10 mouse cellular contexts compared by ENCODE assay signal in the genomic region with DNA sequence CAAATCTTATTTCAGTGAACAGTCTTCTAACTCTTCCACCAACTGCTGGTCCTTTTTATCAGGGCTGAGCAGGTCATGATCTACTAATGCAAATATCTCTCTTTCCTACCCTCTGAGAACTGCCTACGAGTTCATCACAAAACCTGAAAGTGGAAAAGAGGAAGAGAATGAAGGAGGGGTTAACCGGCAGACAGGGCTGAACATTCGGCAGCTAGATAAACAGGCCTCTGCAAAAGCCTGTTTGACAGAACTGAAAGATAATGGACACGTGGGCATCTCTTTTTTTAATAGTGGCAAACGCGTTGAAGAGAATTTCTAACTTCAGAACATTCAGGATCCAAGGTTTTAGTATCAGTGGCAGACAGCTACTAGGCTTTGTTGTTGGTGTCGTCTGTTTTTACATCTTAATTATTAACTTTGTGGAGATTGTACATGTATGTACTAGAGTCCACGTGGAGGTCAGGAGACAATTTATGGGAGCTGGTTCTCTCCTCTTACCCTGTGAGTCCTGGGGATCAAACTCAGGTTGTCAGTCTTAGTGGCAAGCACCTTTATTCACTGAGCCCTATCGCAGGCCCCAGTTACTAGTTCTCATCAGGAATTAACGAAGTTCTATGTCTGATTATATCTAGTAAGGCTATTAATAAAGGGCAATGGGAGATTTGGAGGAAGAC. TPM values are rescaled to one million over a fixed set of nuclear protein-coding genes. Genes with fewer than 3 reads are reported as not detected.
DNase-seq lines count a peak whose midpoint lies in the region; ATAC-seq and TF ChIP-seq lines count a peak whose summit lies in the region.
"Had no signal": no experiment of that assay in that cellular context is flagged by ENCODE, and none has a peak within 500 bp of the region (broad histone marks: within the 10 kb centered on the region; RNA-seq: fewer than 3 reads in every experiment).

No protein-coding gene starts in this region.

- TF ChIP-seq EP300 in stomach, postnatal 0 days (optimal IDR thresholded peaks at IDR 0.05), result no peak

- H3K27ac ChIP-seq in forebrain, embryonic 15.5 days (replicated peaks), result no peak overlapping the region
- no peak overlapping the region for H3K27ac ChIP-seq in forebrain, embryonic 11.5 days (ENCODE audit: low read depth, low read length)
- H3K27ac ChIP-seq in spleen, adult 2 months (ENCODE audit: insufficient read depth, low read length), result peak overlapping the region; percentile 77
- peak overlapping the region; percentile 91 for H3K27ac ChIP-seq in liver, embryonic 16.5 days (ENCODE audit: low read length)
- H3K27ac ChIP-seq in stomach, postnatal 0 days (replicated peaks), result no peak overlapping the region

- no peak overlapping the region for H3K4me3 ChIP-seq in forebrain, embryonic 15.5 days
- no peak overlapping the region for H3K4me3 ChIP-seq in forebrain, embryonic 11.5 days (ENCODE audit: low read depth, low read length)
- H3K4me3 ChIP-seq in spleen, adult 2 months (ENCODE audit: extremely low read depth, insufficient read depth, insufficient read length), result peak overlapping the region; percentile 99; the same call in 1 of the 2 replicates
- H3K4me3 ChIP-seq in liver, embryonic 16.5 days (ENCODE audit: low read depth, low read length), result peak overlapping the region; percentile 99
- H3K4me3 ChIP-seq in stomach, postnatal 0 days (ENCODE audit: low read depth, low read length), result no peak overlapping the region

- H3K9ac ChIP-seq in forebrain, embryonic 15.5 days (replicated peaks), result no peak overlapping the region
- H3K9ac ChIP-seq in forebrain, embryonic 11.5 days (ENCODE audit: low read length), result no peak overlapping the region
- peak overlapping the region; percentile 61 for H3K9ac ChIP-seq in liver, embryonic 16.5 days (ENCODE audit: low read depth, low read length)
- H3K9ac ChIP-seq in stomach, postnatal 0 days (ENCODE audit: low read length), result no peak overlapping the region

- DNase-seq in forebrain, embryonic 11.5 days (ENCODE audit: low spot score), result no peak
- peak; percentile 34 to 67 for DNase-seq in spleen, adult 2 months (ENCODE audit: low read depth in 1 of 2, low spot score in 2 of 2)
- no peak for DNase-seq in spleen, adult 18-20 months
- no peak for DNase-seq in stomach, postnatal 0 days (ENCODE audit: low spot score)
- no peak for DNase-seq in urinary bladder, adult 2 months (ENCODE audit: low spot score)
- DNase-seq in MN1 (ENCODE audit: low spot score), result no peak
- DNase-seq: lung, postnatal 4 days had no signal

- H3K4me2 ChIP-seq in forebrain, embryonic 15.5 days (replicated peaks), result peak overlapping the region; percentile 66; the same call in 1 of the 2 replicates
- H3K4me2 ChIP-seq in forebrain, embryonic 11.5 days (ENCODE audit: low read depth, low read length, severe bottlenecking), result no peak overlapping the region
- peak overlapping the region; percentile 82 for H3K4me2 ChIP-seq in liver, embryonic 16.5 days (ENCODE audit: low read depth, low read length)
- 0 out of 2 replicates have a peak overlapping the region, but pooled peaks have one; percentile 0 for H3K4me2 ChIP-seq in stomach, postnatal 0 days (replicated peaks; ENCODE audit: low read depth)

- H3K9me3 ChIP-seq in forebrain, embryonic 15.5 days, result no peaks in the 10 kb centered on the region
- no peaks in the 10 kb centered on the region for H3K9me3 ChIP-seq in forebrain, embryonic 11.5 days (ENCODE audit: control insufficient read depth, low read length)
- no peaks in the 10 kb centered on the region for H3K9me3 ChIP-seq in liver, embryonic 16.5 days (replicated peaks; ENCODE audit: control insufficient read depth, low read length)
- no peaks in the 10 kb centered on the region for H3K9me3 ChIP-seq in stomach, postnatal 0 days (ENCODE audit: control insufficient read depth, low read length)

- TF ChIP-seq POLR2A in spleen, adult 2 months (IDR thresholded peaks at IDR 0.05; ENCODE audit: low read depth, low read length), result no peak

- no peak for ATAC-seq in forebrain, embryonic 15.5 days (replicated peaks)
- ATAC-seq in forebrain, embryonic 11.5 days (replicated peaks; ENCODE audit: low FRiP score), result no peak
- peak; percentile 32 for ATAC-seq in liver, embryonic 16.5 days (ENCODE audit: low read depth)
- ATAC-seq in stomach, postnatal 0 days (ENCODE audit: low FRiP score, low TSS enrichment), result no peak

- no peaks in the 10 kb centered on the region for H3K36me3 ChIP-seq in forebrain, embryonic 15.5 days
- H3K36me3 ChIP-seq in forebrain, embryonic 11.5 days (ENCODE audit: control insufficient read depth, insufficient read depth, low read length), result no peaks in the 10 kb centered on the region
- H3K36me3 ChIP-seq in spleen, adult 2 months (ENCODE audit: control insufficient read depth, insufficient read depth, low read length), result no peaks in the 10 kb centered on the region
- no peaks in the 10 kb centered on the region for H3K36me3 ChIP-seq in liver, embryonic 16.5 days (ENCODE audit: control insufficient read depth, insufficient read depth)
- H3K36me3 ChIP-seq in stomach, postnatal 0 days (ENCODE audit: control insufficient read depth, insufficient read depth, low read length), result no peaks in the 10 kb centered on the region

- no peaks in the 10 kb centered on the region for H3K27me3 ChIP-seq in forebrain, embryonic 15.5 days
- no peaks in the 10 kb centered on the region for H3K27me3 ChIP-seq in forebrain, embryonic 11.5 days (ENCODE audit: control insufficient read depth, insufficient read depth, low read length)
- no peaks in the 10 kb centered on the region for H3K27me3 ChIP-seq in spleen, adult 2 months (ENCODE audit: control insufficient read depth, insufficient read depth, low read length)
- H3K27me3 ChIP-seq in liver, embryonic 16.5 days (ENCODE audit: control insufficient read depth, insufficient read depth, low read depth, low read length), result no peaks in the 10 kb centered on the region
- H3K27me3 ChIP-seq in stomach, postnatal 0 days (ENCODE audit: control insufficient read depth, insufficient read depth, low read length), result no peaks in the 10 kb centered on the region

- H3K4me1 ChIP-seq in forebrain, embryonic 15.5 days, result peaks cover 23% of the 10 kb centered on the region
- peaks cover 3% of the 10 kb centered on the region; the same call in 1 of the 2 replicates for H3K4me1 ChIP-seq in forebrain, embryonic 11.5 days (replicated peaks; ENCODE audit: control insufficient read depth, insufficient read depth, low read length)
- H3K4me1 ChIP-seq in spleen, adult 2 months (ENCODE audit: control insufficient read depth, insufficient read depth, insufficient read length), result peaks cover 17% of the 10 kb centered on the region; the same call in 1 of the 2 replicates
- H3K4me1 ChIP-seq in liver, embryonic 16.5 days (ENCODE audit: control insufficient read depth, low read depth, low read length), result peaks cover 47% of the 10 kb centered on the region
- H3K4me1 ChIP-seq in stomach, postnatal 0 days (replicated peaks; ENCODE audit: control insufficient read depth, insufficient read depth), result no peaks in the 10 kb centered on the region

- no peak for TF ChIP-seq CTCF in spleen, adult 2 months (IDR thresholded peaks at IDR 0.05; ENCODE audit: extremely low read depth, insufficient read depth, insufficient read length, insufficient replicate concordance)
- no peak for TF ChIP-seq CTCF in stomach, postnatal 0 days (IDR thresholded peaks at IDR 0.05; ENCODE audit: low read depth)

- WGBS in forebrain, embryonic 15.5 days, result 88% methylated on average over 10 of the region's 10 CpGs
- WGBS in forebrain, embryonic 11.5 days, result 88% methylated on average over 10 of the region's 10 CpGs
- 19% methylated on average over 10 of the region's 10 CpGs for WGBS in spleen, adult 2 months
- WGBS in liver, embryonic 16.5 days (ENCODE audit: insufficient replicate concordance), result 7% methylated on average over 10 of the region's 10 CpGs
- WGBS in stomach, postnatal 0 days, result 48% methylated on average over 10 of the region's 10 CpGs

RNA-seq across cellular contexts. Expression of a gene that starts 2.3 kb away (rescaled TPM):
- polyA plus RNA-seq in forebrain, embryonic 15.5 days (2015; fragmentation: Nextera tagmentation; extraction: Ambion mirVana), result 37.2 and 40.1 TPM in 2 replicates
- polyA plus RNA-seq in forebrain, embryonic 11.5 days (2014; fragmentation: Nextera tagmentation; extraction: Ambion mirVana), result 17.1 and 18.9 TPM in 2 replicates
- polyA plus RNA-seq in spleen, adult 2 months (2012; rRNA removed), result 63.7 and 71.5 TPM in 2 replicates
- polyA plus RNA-seq in liver, embryonic 16.5 days (2015; fragmentation: Nextera tagmentation; extraction: Ambion mirVana), result 13.2 and 14.0 TPM in 2 replicates
- 16.1 and 17.3 TPM in 2 replicates for polyA plus RNA-seq in stomach, postnatal 0 days (2015; fragmentation: Nextera tagmentation; extraction: Ambion mirVana)
- 13.5 and 17.5 TPM in 2 replicates for polyA plus RNA-seq in urinary bladder, adult 2 months (2012; rRNA removed)

RNA-seq across cellular contexts. Expression of a gene that starts 24.5 kb away (rescaled TPM):
- 3.2 and 5.9 TPM in 2 replicates for polyA plus RNA-seq in forebrain, embryonic 15.5 days (2015; fragmentation: Nextera tagmentation; extraction: Ambion mirVana)
- polyA plus RNA-seq in forebrain, embryonic 11.5 days (2014; fragmentation: Nextera tagmentation; extraction: Ambion mirVana), result 3.4 and 3.5 TPM in 2 replicates
- polyA plus RNA-seq in spleen, adult 2 months (2012; rRNA removed), result 0.02 and 0.06 TPM in 2 replicates
- 0.67 and 0.85 TPM in 2 replicates for polyA plus RNA-seq in liver, embryonic 16.5 days (2015; fragmentation: Nextera tagmentation; extraction: Ambion mirVana)
- 5.7 and 7.6 TPM in 2 replicates for polyA plus RNA-seq in stomach, postnatal 0 days (2015; fragmentation: Nextera tagmentation; extraction: Ambion mirVana)
- 0.17 and 0.21 TPM in 2 replicates for polyA plus RNA-seq in urinary bladder, adult 2 months (2012; rRNA removed)
- polyA plus RNA-seq: C2C12 had no signal

Comparison
In these comparisons a context has a peak if more than half of its experiments do, and no peak if none do; other contexts are left out.
1. DNase-seq: peak in spleen, adult 2 months (2 of 2); none in forebrain, embryonic 11.5 days (single experiment), spleen, adult 18-20 months (0 of 2), stomach, postnatal 0 days (single experiment), urinary bladder, adult 2 months (single experiment) and MN1 (single experiment).
2. H3K27ac ChIP-seq: peak in spleen, adult 2 months (single experiment) and liver, embryonic 16.5 days (single experiment); none in forebrain, embryonic 15.5 days (single experiment), forebrain, embryonic 11.5 days (single experiment) and stomach, postnatal 0 days (single experiment).
3. H3K4me3 ChIP-seq: peak in spleen, adult 2 months (single experiment) and liver, embryonic 16.5 days (single experiment); none in forebrain, embryonic 15.5 days (single experiment), forebrain, embryonic 11.5 days (single experiment) and stomach, postnatal 0 days (single experiment).